Mouse (Mus musculus): ENCODE measurements around the gene Tfam. TPM values are rescaled to one million over a fixed set of nuclear protein-coding genes. Genes with fewer than 3 reads are reported as not detected.
A peak's percentile ranks its signal among the peaks of the same experiment; 100 is the strongest.

The Tfam gene
- 51.0 and 59.5 TPM in 2 replicates for polyA plus RNA-seq (2016; fragmentation: Nextera tagmentation; extraction: Ambion mirVana)

DNA sequence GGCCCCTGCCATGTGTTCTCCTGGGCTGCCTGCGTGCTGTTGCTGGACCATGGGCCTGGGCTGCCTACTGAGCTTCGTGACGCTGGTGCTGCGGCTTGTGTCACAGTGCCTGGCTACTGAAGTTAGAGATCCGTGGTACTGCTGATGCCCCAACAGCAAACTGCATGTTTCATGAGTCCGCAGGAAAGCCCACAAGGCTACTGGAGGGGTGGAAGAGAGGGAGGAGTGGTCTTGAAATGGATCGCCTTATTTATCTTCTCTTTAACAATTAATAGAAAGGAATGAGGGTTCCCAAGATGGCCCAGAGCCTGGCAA is at the start of gene Tfam:
Gene Tfam, minus strand, starts transcription at position 41 of the 315 bp plus-strand sequence.
- Histone ChIP-seq H3K27me3 (replicated peaks) (peaks cover 16% of the 10 kb centered on the region), H3K4me3 (peak within 1 kb of the TSS; percentile 94), H3K9me3 (replicated peaks) (no peaks in the 10 kb centered on the region), H3K27ac (peak within 1 kb of the TSS; percentile 81), H3K9ac (peak within 1 kb of the TSS; percentile 92), H3K36me3 (peaks cover 28% of the 10 kb centered on the region), H3K4me1 (peaks cover 28% of the 10 kb centered on the region), H3K4me2 (peak within 1 kb of the TSS; percentile 80)
- no peak for ATAC-seq
- WGBS (ENCODE audit: insufficient replicate concordance) = 5% methylated on average over 7 of the region's 7 CpGs

DNA sequence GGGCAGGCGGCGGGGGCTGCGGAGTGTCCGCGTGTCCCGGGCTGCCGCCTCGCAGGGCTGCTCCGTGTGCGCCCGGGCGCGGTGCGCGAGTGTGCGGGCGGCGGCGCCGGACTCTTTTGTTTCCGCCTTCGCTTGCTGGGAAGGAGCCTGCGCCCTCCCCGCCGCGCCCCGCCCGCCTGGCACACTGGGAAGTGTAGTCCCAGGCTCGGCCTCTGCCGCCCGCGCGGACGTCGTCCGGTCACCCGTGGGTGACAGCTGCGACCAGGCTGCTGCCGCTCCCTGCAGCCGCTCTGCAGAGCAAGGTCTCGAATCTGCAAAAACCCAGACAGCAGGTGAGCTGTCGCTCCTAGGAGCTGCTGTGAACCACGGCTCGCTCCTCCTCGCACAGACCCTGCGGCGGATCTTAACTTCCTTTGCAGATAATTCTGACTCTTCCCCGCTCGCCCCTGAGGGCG is 47.1 kb upstream of the Tfam start, which contains the start of gene Ube2d1:
Gene Ube2d1, minus strand, starts transcription at position 137 of the 455 bp plus-strand sequence.
- Histone ChIP-seq H3K4me1 (peaks cover 12% of the 10 kb centered on the region), H3K4me3 (peak within 1 kb of the TSS; percentile 76), H3K27ac (no peak within 1 kb of the TSS), H3K4me2 (peak within 1 kb of the TSS; percentile 85), H3K27me3 (replicated peaks) (peaks cover 18% of the 10 kb centered on the region), H3K36me3 (no peaks in the 10 kb centered on the region), H3K9me3 (replicated peaks) (no peaks in the 10 kb centered on the region), H3K9ac (peak within 1 kb of the TSS; percentile 73)
- WGBS (ENCODE audit: insufficient replicate concordance) = under 1% methylated on average over 44 of the region's 50 CpGs
- peak; percentile 84 for ATAC-seq

- H3K36me3 ChIP-seq = no peaks in the 10 kb centered on the region
- H3K4me3 ChIP-seq = peak overlapping the region; percentile 76
- WGBS (ENCODE audit: insufficient replicate concordance) = under 1% methylated on average over 36 of the region's 41 CpGs
- peak overlapping the region; percentile 73 for H3K9ac ChIP-seq
- H3K27ac ChIP-seq = no peak overlapping the region
- H3K4me1 ChIP-seq = peaks cover 12% of the 10 kb centered on the region
- peaks cover 18% of the 10 kb centered on the region for H3K27me3 ChIP-seq (replicated peaks)
- H3K4me2 ChIP-seq = peak overlapping the region; percentile 85
- no peaks in the 10 kb centered on the region for H3K9me3 ChIP-seq (replicated peaks)
- ATAC-seq = peak; percentile 70
Measured at GRCm38 (mm10) chr10:71284511-71285125, 46.5 kb upstream of the Tfam start.

DNA sequence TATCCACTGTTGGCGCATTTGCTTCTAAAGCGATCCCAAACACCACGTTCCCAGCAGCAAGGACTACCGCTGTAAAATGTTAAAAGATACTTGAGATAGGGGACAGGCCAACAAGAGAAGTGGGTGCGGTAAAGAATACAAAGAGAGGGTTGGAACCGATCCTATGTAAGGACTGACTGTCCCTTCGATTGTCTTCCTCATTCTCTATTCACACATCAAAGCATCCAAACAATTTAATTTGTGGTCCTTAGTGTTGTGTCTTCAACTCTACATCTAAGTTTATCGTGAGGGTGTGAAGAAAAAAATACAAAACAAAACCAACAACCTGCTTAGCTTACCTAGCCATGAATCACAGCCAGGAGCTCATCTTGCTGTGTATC is 46.0 kb upstream of the Tfam start:
- Histone ChIP-seq H3K4me1 (peaks cover 12% of the 10 kb centered on the region), H3K27ac (no peak overlapping the region), H3K9me3 (replicated peaks) (no peaks in the 10 kb centered on the region), H3K9ac (no peak overlapping the region; the same call in 1 of the 2 replicates), H3K4me3 (peak overlapping the region; percentile 76), H3K27me3 (replicated peaks) (peaks cover 18% of the 10 kb centered on the region), H3K4me2 (peak overlapping the region; percentile 85), H3K36me3 (no peaks in the 10 kb centered on the region)
- 30% methylated on average over 8 of the region's 8 CpGs for WGBS (ENCODE audit: insufficient replicate concordance)
- ATAC-seq = no peak

GRCm38 (mm10) chr10:71273008-71273739 is 35.1 kb upstream of the Tfam start:
- no peak overlapping the region for H3K27ac ChIP-seq
- 71% methylated on average over 9 of the region's 9 CpGs for WGBS (ENCODE audit: insufficient replicate concordance)
- no peak overlapping the region for H3K9ac ChIP-seq
- no peaks in the 10 kb centered on the region for H3K36me3 ChIP-seq
- H3K9me3 ChIP-seq (replicated peaks) = no peaks in the 10 kb centered on the region
- H3K4me1 ChIP-seq = no peaks in the 10 kb centered on the region
- H3K27me3 ChIP-seq (replicated peaks) = no peaks in the 10 kb centered on the region
- no peak for ATAC-seq
- no peak overlapping the region for H3K4me3 ChIP-seq
- no peak overlapping the region for H3K4me2 ChIP-seq

- Histone ChIP-seq H3K4me2 (no peak overlapping the region), H3K27ac (no peak overlapping the region), H3K36me3 (no peaks in the 10 kb centered on the region), H3K4me1 (0 out of 2 replicates have a peak, but pooled peaks cover 4% of the 10 kb centered on the region), H3K9ac (no peak overlapping the region), H3K9me3 (replicated peaks) (no peaks in the 10 kb centered on the region), H3K27me3 (replicated peaks) (no peaks in the 10 kb centered on the region), H3K4me3 (no peak overlapping the region)
- WGBS (ENCODE audit: insufficient replicate concordance) = 82% methylated on average over 2 of the region's 2 CpGs
- ATAC-seq = no peak
Measured at GRCm38 (mm10) chr10:71267973-71268372, 29.9 kb upstream of the Tfam start.

DNA sequence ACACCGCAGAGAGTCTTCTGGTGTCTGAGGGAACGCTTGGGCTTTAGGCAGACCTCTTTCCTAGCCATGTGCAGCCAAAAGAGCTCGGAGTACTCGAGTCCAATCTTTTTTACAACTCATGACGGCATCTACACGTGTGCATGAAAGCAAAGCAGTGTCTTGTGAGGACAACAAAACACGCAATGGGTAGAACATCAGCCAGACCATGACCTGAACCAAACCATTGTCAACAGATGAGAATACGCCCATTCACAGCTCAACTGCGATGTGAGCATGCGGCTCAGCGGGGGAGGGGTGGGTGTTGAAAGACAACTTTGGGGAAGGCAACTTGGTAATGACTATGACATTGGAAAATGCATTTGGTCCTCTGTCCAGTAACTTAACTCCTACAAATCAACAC is 29.4 kb upstream of the Tfam start:
- 0 out of 2 replicates have a peak, but pooled peaks cover 4% of the 10 kb centered on the region for H3K4me1 ChIP-seq
- no peak overlapping the region for H3K27ac ChIP-seq
- H3K4me2 ChIP-seq = no peak overlapping the region
- no peaks in the 10 kb centered on the region for H3K9me3 ChIP-seq (replicated peaks)
- no peak for ATAC-seq
- H3K36me3 ChIP-seq = no peaks in the 10 kb centered on the region
- no peaks in the 10 kb centered on the region for H3K27me3 ChIP-seq (replicated peaks)
- H3K4me3 ChIP-seq = no peak overlapping the region
- WGBS (ENCODE audit: insufficient replicate concordance) = 76% methylated on average over 11 of the region's 11 CpGs
- no peak overlapping the region for H3K9ac ChIP-seq

DNA sequence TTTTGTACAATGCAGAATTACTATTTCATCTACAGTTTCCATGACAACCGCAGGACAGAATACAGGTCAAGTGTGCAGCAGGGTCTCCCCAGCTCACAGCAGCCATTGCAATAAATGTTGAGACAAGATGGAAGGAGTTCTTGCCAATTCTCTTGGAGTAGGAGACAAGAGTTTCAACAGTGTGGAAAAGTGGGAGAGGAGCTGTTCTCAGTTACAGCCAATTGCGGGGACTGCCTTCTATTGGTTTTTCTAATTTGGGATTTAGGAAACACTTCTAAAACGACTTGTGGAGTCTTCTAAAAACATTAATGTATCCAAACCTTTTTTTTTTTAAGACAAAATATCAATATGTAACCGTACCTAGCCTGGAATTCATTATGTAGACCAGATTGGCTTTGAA is 27.0 kb upstream of the Tfam start:
- no peak for ATAC-seq
- 70% methylated on average over 4 of the region's 4 CpGs for WGBS (ENCODE audit: insufficient replicate concordance)
- Histone ChIP-seq H3K27me3 (replicated peaks) (no peaks in the 10 kb centered on the region), H3K9ac (no peak overlapping the region), H3K4me3 (no peak overlapping the region), H3K36me3 (no peaks in the 10 kb centered on the region), H3K4me1 (0 out of 2 replicates have a peak, but pooled peaks cover 4% of the 10 kb centered on the region), H3K9me3 (replicated peaks) (no peaks in the 10 kb centered on the region), H3K27ac (no peak overlapping the region), H3K4me2 (no peak overlapping the region)

GRCm38 (mm10) chr10:71261637-71262036 is 23.6 kb upstream of the Tfam start:
- ATAC-seq = no peak
- Histone ChIP-seq H3K4me1 (no peaks in the 10 kb centered on the region), H3K9ac (no peak overlapping the region), H3K9me3 (replicated peaks) (no peaks in the 10 kb centered on the region), H3K4me2 (no peak overlapping the region), H3K36me3 (0 out of 2 replicates have a peak, but pooled peaks cover 3% of the 10 kb centered on the region), H3K27ac (no peak overlapping the region), H3K27me3 (replicated peaks) (no peaks in the 10 kb centered on the region), H3K4me3 (no peak overlapping the region)
- WGBS (ENCODE audit: insufficient replicate concordance) = 75% methylated on average over 8 of the region's 8 CpGs

DNA sequence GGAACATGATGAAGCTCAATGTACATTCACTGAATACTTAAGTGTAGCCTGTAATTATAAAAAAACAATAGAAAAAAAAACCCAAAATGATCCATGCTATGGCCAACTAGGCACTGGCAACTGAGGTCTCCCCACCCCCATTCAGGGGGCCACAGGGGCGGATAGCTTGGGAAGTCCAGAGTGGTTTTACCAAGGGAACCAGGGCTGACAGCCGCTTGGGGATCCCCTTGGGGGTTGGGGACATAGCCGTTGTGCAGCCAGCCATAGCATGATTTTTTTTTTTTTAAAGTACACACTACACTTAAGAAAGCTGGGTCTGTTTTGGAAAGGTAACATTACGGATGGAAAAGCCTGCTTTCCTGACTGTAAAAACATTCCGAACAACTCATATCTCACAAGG is 20.9 kb upstream of the Tfam start:
- H3K27me3 ChIP-seq (replicated peaks) = no peaks in the 10 kb centered on the region
- H3K4me3 ChIP-seq = no peak overlapping the region
- H3K4me2 ChIP-seq = no peak overlapping the region
- ATAC-seq = no peak
- H3K36me3 ChIP-seq = 0 out of 2 replicates have a peak, but pooled peaks cover 8% of the 10 kb centered on the region
- 73% methylated on average over 5 of the region's 5 CpGs for WGBS (ENCODE audit: insufficient replicate concordance)
- H3K9me3 ChIP-seq (replicated peaks) = no peaks in the 10 kb centered on the region
- no peak overlapping the region for H3K9ac ChIP-seq
- H3K27ac ChIP-seq = no peak overlapping the region
- H3K4me1 ChIP-seq = no peaks in the 10 kb centered on the region

DNA sequence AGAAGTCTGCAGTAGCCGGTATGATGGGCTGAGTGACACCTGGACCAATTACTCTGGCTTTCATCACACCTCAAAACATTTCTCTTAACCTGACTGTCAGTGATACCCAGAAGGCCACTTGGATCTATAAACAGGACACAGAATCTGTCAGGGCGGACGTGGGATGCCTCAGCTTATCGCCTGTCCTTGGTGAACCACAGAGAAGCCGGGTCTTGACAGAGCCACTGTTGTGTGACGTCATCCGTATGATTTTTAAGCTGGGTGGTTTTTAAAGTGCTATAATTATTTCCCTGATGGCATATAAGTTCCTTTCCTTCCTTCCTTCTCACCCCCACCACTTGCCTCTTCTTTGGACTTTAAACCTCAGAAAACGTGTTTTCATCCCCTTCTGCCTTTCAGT is 20.4 kb upstream of the Tfam start:
- H3K4me1 ChIP-seq = no peaks in the 10 kb centered on the region
- H3K27me3 ChIP-seq (replicated peaks) = no peaks in the 10 kb centered on the region
- WGBS (ENCODE audit: insufficient replicate concordance) = 75% methylated on average over 8 of the region's 8 CpGs
- 0 out of 2 replicates have a peak, but pooled peaks cover 8% of the 10 kb centered on the region for H3K36me3 ChIP-seq
- H3K4me3 ChIP-seq = no peak overlapping the region
- H3K4me2 ChIP-seq = no peak overlapping the region
- H3K9ac ChIP-seq = no peak overlapping the region
- no peaks in the 10 kb centered on the region for H3K9me3 ChIP-seq (replicated peaks)
- no peak overlapping the region for H3K27ac ChIP-seq
- ATAC-seq = no peak

DNA sequence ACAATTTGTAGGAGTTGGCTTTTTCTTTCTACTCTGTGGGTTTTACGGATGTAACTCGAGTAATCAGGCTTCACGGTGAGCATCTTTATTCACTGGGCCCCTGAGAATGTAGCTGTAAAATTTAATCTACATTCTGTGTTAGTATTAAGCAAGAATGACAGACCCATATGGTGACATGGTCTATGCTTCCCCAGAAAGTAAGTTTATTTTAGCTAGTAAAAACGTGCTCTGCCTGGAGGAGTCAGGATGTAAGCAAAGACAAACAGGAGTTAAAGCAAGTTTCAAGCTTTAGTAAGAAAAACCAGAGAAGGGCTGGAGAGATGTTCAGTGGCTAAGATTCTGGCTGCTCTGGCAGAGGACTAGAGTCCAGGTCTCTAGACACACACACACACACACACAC is 15.1 kb upstream of the Tfam start:
- H3K27ac ChIP-seq = no peak overlapping the region
- 77% methylated on average over 4 of the region's 4 CpGs for WGBS (ENCODE audit: insufficient replicate concordance)
- H3K9me3 ChIP-seq (replicated peaks) = no peaks in the 10 kb centered on the region
- no peak overlapping the region for H3K9ac ChIP-seq
- H3K4me3 ChIP-seq = no peak overlapping the region
- no peak overlapping the region for H3K4me2 ChIP-seq
- H3K36me3 ChIP-seq = 0 out of 2 replicates have a peak, but pooled peaks cover 6% of the 10 kb centered on the region
- no peaks in the 10 kb centered on the region for H3K4me1 ChIP-seq
- no peak for ATAC-seq
- no peaks in the 10 kb centered on the region for H3K27me3 ChIP-seq (replicated peaks)

All from liver, embryonic 12.5 days (tissue).